Mouse (Mus musculus): ENCODE data around the gene Abcf3.

GRCm38 (mm10) chr16:20604705-20605104, 56.3 kb downstream of the Abcf3 start:
- TF ChIP-seq CTCF (IDR thresholded peaks at IDR 0.05; ENCODE audit: low read depth): no peak
- no peak for TF ChIP-seq EP300 (IDR thresholded peaks at IDR 0.05; ENCODE audit: low read depth)
